Mouse (Mus musculus) brain, adult 10 weeks (tissue): ENCODE data around the gene Crisp2. TPM values are rescaled to one million over a fixed set of nuclear protein-coding genes. Genes with fewer than 3 reads are reported as not detected.

Experiments used
- polyA plus RNA-seq: library from polyadenylated mRNA; stranded (reverse); fragments of 350-450 nt; fragmentation: Illumina TruSeq; extraction: RNeasy Lipid Tissue Mini Kit (QIAGEN cat#74804); gene quantifications from one replicate; pipeline ENCODE4 v1.2.3, GENCODE M21; 2015; ENCODE audit warnings: low read depth, low replicate concordance

Crisp2 gene
- 0.48 TPM for polyA plus RNA-seq

DNA sequence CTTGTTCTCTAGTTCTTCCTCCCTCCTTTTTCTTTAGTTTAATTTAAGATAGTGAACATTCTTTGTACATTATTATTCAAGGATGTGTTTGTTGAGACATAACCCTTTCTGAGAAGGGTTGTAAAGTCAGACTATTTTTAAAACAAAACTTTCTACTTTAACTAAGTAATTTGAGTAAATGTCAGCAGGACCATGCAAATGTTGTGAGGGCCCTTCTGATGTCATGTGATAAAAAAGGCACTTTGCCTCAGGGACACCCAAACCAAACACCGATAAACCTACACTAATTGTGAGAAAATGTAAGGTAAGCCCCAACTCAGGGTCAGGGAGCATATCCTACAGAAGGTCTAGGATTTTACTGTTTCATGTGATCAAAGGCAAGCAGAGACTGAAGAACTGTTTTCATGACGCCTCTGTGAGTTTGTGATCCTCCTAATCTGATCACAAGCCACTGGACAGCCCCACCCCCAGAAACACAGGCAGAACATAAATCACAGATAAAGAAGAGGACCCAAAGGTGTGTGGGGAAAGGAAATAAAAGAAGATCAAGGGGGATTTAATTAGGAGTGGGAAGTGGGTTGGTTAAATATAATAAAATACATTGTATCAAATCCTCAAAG, at the start of gene Crisp2:
Gene Crisp2 (minus strand): TSS at position 51 of the 620 bp plus-strand sequence.

DNA sequence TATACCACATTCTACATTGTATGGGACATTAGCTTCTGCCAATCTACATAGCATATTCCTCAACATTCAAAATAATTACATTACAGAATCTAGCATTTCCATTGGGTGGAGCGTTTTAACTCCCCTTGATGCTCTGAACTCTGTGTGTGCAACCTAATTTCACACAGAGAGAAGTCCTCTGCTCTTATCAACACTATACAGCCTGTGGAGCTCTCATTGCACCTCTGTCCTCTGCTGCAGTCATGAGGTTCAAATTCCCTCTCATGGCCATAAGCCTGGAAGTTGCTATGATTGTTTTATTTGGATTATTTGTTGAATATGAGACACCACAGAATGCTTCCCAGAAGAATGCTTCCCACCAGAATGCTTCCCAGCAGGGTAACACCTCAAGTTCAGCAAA, 4.1 kb upstream of the Crisp2 start, which contains the start of gene Rhag:
Gene Rhag (plus strand): TSS at position 193 of the 400 bp plus-strand sequence.

DNA sequence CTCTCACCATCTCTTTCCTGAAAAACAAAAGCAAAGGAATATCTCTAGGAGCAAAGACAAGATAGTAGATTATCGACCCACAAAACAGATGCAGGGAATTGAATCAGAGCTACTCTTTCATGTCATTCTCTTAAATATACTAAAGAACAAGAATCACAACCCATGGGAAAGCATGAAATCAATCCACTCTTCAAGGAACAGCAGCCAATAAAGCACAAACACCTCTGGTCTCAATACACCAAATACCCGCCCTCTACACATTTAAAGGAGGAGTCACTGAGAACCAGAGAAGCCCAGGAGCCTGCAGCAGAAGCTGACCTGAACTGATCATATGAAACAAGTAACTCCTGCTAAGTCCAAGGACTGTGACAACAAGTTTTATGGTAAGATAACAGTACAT, 80.0 kb downstream of the Crisp2 start, which contains the start of gene Esp1:
Gene Esp1 (plus strand): TSS at position 301 of the 400 bp plus-strand sequence.

Other genes starting within 250 kb of the Crisp2 start
- not detected for gene Esp6, start 245.5 kb downstream of the Crisp2 start, polyA plus RNA-seq
- gene Esp4, start 208.4 kb downstream of the Crisp2 start, polyA plus RNA-seq, result not detected
- not detected for gene Esp3, start 174.9 kb downstream of the Crisp2 start, polyA plus RNA-seq
- not detected for gene Esp1, start 79.9 kb downstream of the Crisp2 start, polyA plus RNA-seq
- gene Rhag, start 4.1 kb upstream of the Crisp2 start, polyA plus RNA-seq, result not detected
- gene 9130008F23Rik, start 73.6 kb upstream of the Crisp2 start, polyA plus RNA-seq, result not detected
- gene Glyatl3, start 107.3 kb upstream of the Crisp2 start, polyA plus RNA-seq, result not detected
- 29.3 TPM for gene Mut, start 127.7 kb upstream of the Crisp2 start, polyA plus RNA-seq
- 8.0 TPM for gene Cenpq, start 128.0 kb upstream of the Crisp2 start, polyA plus RNA-seq